Mouse (Mus musculus): ENCODE measurements at regions not wholly inside any gene's neighbourhood (a gene's known extent, or its start where the extent isn't known, plus 50 kb on each side); places are given as distances from the start of the nearest gene placed in this dataset.

GRCm38 (mm10) chr13:48723676-48724075 lies 60.9 kb downstream of the Barx1 start:
- Histone ChIP-seq H3K9me3 (replicated peaks; ENCODE audit: low read length) (peaks cover 2% of the 10 kb centered on the region), H3K4me3 (replicated peaks in 1 of 3; ENCODE audit: low read depth in 2 of 3, low read length in 2 of 3, poor library complexity in 1 of 3) (no peak overlapping the region), H3K9ac (ENCODE audit: insufficient read depth, low read depth) (no peak overlapping the region), H3K27me3 (replicated peaks) (no peaks in the 10 kb centered on the region), H3K4me1 (ENCODE audit: control insufficient read depth in 1 of 2, insufficient read depth in 2 of 2) (no peaks in the 10 kb centered on the region), H3K4me2 (ENCODE audit: insufficient read depth, low read depth, poor library complexity, severe bottlenecking) (no peak overlapping the region), H3K27ac (ENCODE audit: insufficient read depth, low read depth) (no peak overlapping the region), H3K36me3 (replicated peaks in 1 of 2; ENCODE audit: control insufficient read depth in 1 of 2, insufficient read depth in 1 of 2, low read length in 1 of 2) (no peaks in the 10 kb centered on the region), H3K79me2 (replicated peaks; ENCODE audit: control insufficient read depth, extremely low read depth, insufficient read depth, poor library complexity, severe bottlenecking) (no peaks in the 10 kb centered on the region)
- dilution Hi-C loops (cut with MboI; ENCODE audit: extremely low pct_ligation_motif_present, extremely low pct_unique_long_range_greater_than_20kb, low sequenced_read_pairs), result no loop called here
- TF ChIP-seq NRF1 (IDR thresholded peaks at IDR 0.05; ENCODE audit: low read depth, low read length) (no peak), POLR2A (IDR thresholded peaks at IDR 0.05; ENCODE audit: low read depth, low read length) (no peak), USF2 (conservative IDR thresholded peaks at IDR 0.05; ENCODE audit: low read depth, low read length) (no peak), HCFC1 (IDR thresholded peaks at IDR 0.05; ENCODE audit: low read depth, low read length) (no peak), RCOR1 (conservative IDR thresholded peaks at IDR 0.05; ENCODE audit: low read depth, low read length) (no peak)
- in situ Hi-C loops (cut with MboI; ENCODE audit: low pct_ligation_motif_present, low pct_unique_long_range_greater_than_20kb, low sequenced_read_pairs), result no loop called here
- no peak for DNase-seq (ENCODE audit: extremely low read depth)

DNA sequence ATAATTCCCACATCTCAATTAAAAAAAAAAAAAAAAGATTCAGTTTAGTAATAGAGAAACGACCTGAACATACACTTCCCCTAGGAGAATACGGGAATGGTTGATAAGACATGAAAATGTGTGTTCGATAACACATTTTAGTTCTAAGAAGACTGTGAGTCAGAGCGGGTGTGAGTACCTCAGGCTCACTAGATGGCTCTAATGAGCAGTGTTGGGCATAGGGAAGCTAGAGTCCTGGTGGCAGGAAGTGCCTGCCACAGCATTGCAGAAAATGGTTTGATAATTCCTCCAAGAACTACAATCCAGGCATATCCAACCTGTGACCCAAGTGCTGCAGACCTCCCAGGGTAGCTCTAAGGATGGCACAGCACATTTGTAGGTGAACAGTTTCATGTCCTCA lies 63.6 kb downstream of the Barx1 start:
- no peak for TF ChIP-seq MAZ (IDR thresholded peaks at IDR 0.05; ENCODE audit: low read depth, low read length)
- no peak for TF ChIP-seq HCFC1 (IDR thresholded peaks at IDR 0.05; ENCODE audit: low read depth, low read length)
- no peak for TF ChIP-seq MXI1 (IDR thresholded peaks at IDR 0.05; ENCODE audit: low read depth, low read length)
- no peak for TF ChIP-seq JUN (IDR thresholded peaks at IDR 0.05; ENCODE audit: insufficient read depth, low read depth, low read length)
- TF ChIP-seq UBTF (IDR thresholded peaks at IDR 0.05; ENCODE audit: low read depth, low read length), result no peak
- no peak for TF ChIP-seq POLR2AphosphoS2 (IDR thresholded peaks at IDR 0.05; ENCODE audit: low read depth, low read length)
- TF ChIP-seq KAT2A (IDR thresholded peaks at IDR 0.05; ENCODE audit: insufficient replicate concordance, low read length), result no peak
- TF ChIP-seq JUND (conservative IDR thresholded peaks at IDR 0.05; ENCODE audit: low read depth, low read length), result no peak
- TF ChIP-seq ETS1 (conservative IDR thresholded peaks at IDR 0.05; ENCODE audit: low read depth, low read length), result no peak
- peak; percentile 44 for TF ChIP-seq RAD21 (IDR thresholded peaks at IDR 0.05; ENCODE audit: low read depth, low read length)
- TF ChIP-seq GABPA (IDR thresholded peaks at IDR 0.05; ENCODE audit: insufficient replicate concordance, low read depth, low read length), result no peak
- no peak for TF ChIP-seq ELF1 (IDR thresholded peaks at IDR 0.05; ENCODE audit: low read depth, low read length)
- no peak for TF ChIP-seq NRF1 (IDR thresholded peaks at IDR 0.05; ENCODE audit: low read depth, low read length)
- TF ChIP-seq CTCF (conservative IDR thresholded peaks at IDR 0.05 in 1 of 2, IDR thresholded peaks at IDR 0.05 in 1 of 2; ENCODE audit: low read depth in 2 of 2, low read length in 2 of 2), result peak in 1 of 2 experiments; percentile 52; a peak in 2 of 4 replicates
- TF ChIP-seq MYC (IDR thresholded peaks at IDR 0.05; ENCODE audit: low read depth, low read length), result no peak
- no peak for TF ChIP-seq ZC3H11A (IDR thresholded peaks at IDR 0.05; ENCODE audit: low read depth, low read length)
- no peak for TF ChIP-seq ZNF384 (IDR thresholded peaks at IDR 0.05; ENCODE audit: low read depth, low read length)
- TF ChIP-seq ZMIZ1 (IDR thresholded peaks at IDR 0.05; ENCODE audit: low read depth, low read length), result no peak
- TF ChIP-seq MAX (IDR thresholded peaks at IDR 0.05; ENCODE audit: low read length), result no peak
- TF ChIP-seq TCF12 (IDR thresholded peaks at IDR 0.05; ENCODE audit: low read depth, low read length), result no peak
- no peak for TF ChIP-seq USF1 (IDR thresholded peaks at IDR 0.05; ENCODE audit: low read depth, low read length)
- no peak for TF ChIP-seq RCOR1 (conservative IDR thresholded peaks at IDR 0.05; ENCODE audit: low read depth, low read length)
- no peak for TF ChIP-seq BHLHE40 (IDR thresholded peaks at IDR 0.05; ENCODE audit: low read depth, low read length)
- TF ChIP-seq SMC3 (IDR thresholded peaks at IDR 0.05; ENCODE audit: low read depth, low read length), result peak; percentile 57
- no peaks in the 10 kb centered on the region for H3K4me1 ChIP-seq (ENCODE audit: control insufficient read depth in 1 of 2, insufficient read depth in 2 of 2)
- no peak overlapping the region for H3K4me3 ChIP-seq (replicated peaks in 1 of 3; ENCODE audit: low read depth in 2 of 3, low read length in 2 of 3, poor library complexity in 1 of 3)
- H3K27ac ChIP-seq (ENCODE audit: insufficient read depth, low read depth), result no peak overlapping the region
- no peak overlapping the region for H3K9ac ChIP-seq (ENCODE audit: insufficient read depth, low read depth)
- DNase-seq (ENCODE audit: extremely low read depth), result no peak
- dilution Hi-C loops (cut with MboI; ENCODE audit: extremely low pct_ligation_motif_present, extremely low pct_unique_long_range_greater_than_20kb, low sequenced_read_pairs), result no loop called here
- no peaks in the 10 kb centered on the region for H3K79me2 ChIP-seq (replicated peaks; ENCODE audit: control insufficient read depth, extremely low read depth, insufficient read depth, poor library complexity, severe bottlenecking)
- in situ Hi-C loops (cut with MboI; ENCODE audit: low pct_ligation_motif_present, low pct_unique_long_range_greater_than_20kb, low sequenced_read_pairs), result no loop called here
- no peaks in the 10 kb centered on the region for H3K36me3 ChIP-seq (replicated peaks in 1 of 2; ENCODE audit: control insufficient read depth in 1 of 2, insufficient read depth in 1 of 2, low read length in 1 of 2)
- no peaks in the 10 kb centered on the region for H3K27me3 ChIP-seq (replicated peaks)
- no peaks in the 10 kb centered on the region for H3K9me3 ChIP-seq (replicated peaks; ENCODE audit: low read length)
- no peak overlapping the region for H3K4me2 ChIP-seq (ENCODE audit: insufficient read depth, low read depth, poor library complexity, severe bottlenecking)

Data from CH12.LX (cell line).